Mouse (Mus musculus): ENCODE results near the gene Trim45. TPM values are rescaled to one million over a fixed set of nuclear protein-coding genes. Genes with fewer than 3 reads are reported as not detected.
A peak's percentile ranks its signal among the peaks of the same experiment; 100 is the strongest.

Gene Trim45
- polyA plus RNA-seq, 1 experiment, result 1.4 TPM

- Histone ChIP-seq H3K27me3 (ENCODE audit: control insufficient read depth, insufficient read depth, low read length) (no peaks in the 10 kb centered on the region), H3K4me3 (ENCODE audit: extremely low read depth, insufficient read depth, insufficient read length) (no peak overlapping the region), H3K4me1 (ENCODE audit: control insufficient read depth, insufficient read depth, insufficient read length) (no peaks in the 10 kb centered on the region), H3K27ac (ENCODE audit: insufficient read depth, low read length) (no peak overlapping the region), H3K36me3 (ENCODE audit: control insufficient read depth, insufficient read depth, low read length) (peaks cover 38% of the 10 kb centered on the region)
- no peak for TF ChIP-seq CTCF (IDR thresholded peaks at IDR 0.05; ENCODE audit: extremely low read depth, insufficient read depth, insufficient read length, insufficient replicate concordance)
- no peak for TF ChIP-seq POLR2A (IDR thresholded peaks at IDR 0.05; ENCODE audit: low read depth, low read length)
- WGBS, result 94% methylated on average over 8 of the region's 8 CpGs
- DNase-seq (ENCODE audit: low read depth in 1 of 2, low spot score in 2 of 2), result no peak
Measured at GRCm38 (mm10) chr3:100947286-100947685, 25.3 kb downstream of the Trim45 start.

GRCm38 (mm10) chr3:100951531-100951930 lies 29.5 kb downstream of the Trim45 start:
- Histone ChIP-seq H3K4me3 (ENCODE audit: extremely low read depth, insufficient read depth, insufficient read length) (no peak overlapping the region), H3K4me1 (ENCODE audit: control insufficient read depth, insufficient read depth, insufficient read length) (no peaks in the 10 kb centered on the region), H3K27ac (ENCODE audit: insufficient read depth, low read length) (no peak overlapping the region), H3K27me3 (ENCODE audit: control insufficient read depth, insufficient read depth, low read length) (no peaks in the 10 kb centered on the region), H3K36me3 (ENCODE audit: control insufficient read depth, insufficient read depth, low read length) (peaks cover 40% of the 10 kb centered on the region)
- DNase-seq (ENCODE audit: low read depth in 1 of 2, low spot score in 2 of 2), result no peak
- 96% methylated on average over 4 of the region's 4 CpGs for WGBS
- TF ChIP-seq POLR2A (IDR thresholded peaks at IDR 0.05; ENCODE audit: low read depth, low read length) (no peak), CTCF (IDR thresholded peaks at IDR 0.05; ENCODE audit: extremely low read depth, insufficient read depth, insufficient read length, insufficient replicate concordance) (no peak)

GRCm38 (mm10) chr3:100954616-100955015 lies 32.6 kb downstream of the Trim45 start:
- H3K27ac ChIP-seq (ENCODE audit: insufficient read depth, low read length), result no peak overlapping the region
- no peaks in the 10 kb centered on the region for H3K27me3 ChIP-seq (ENCODE audit: control insufficient read depth, insufficient read depth, low read length)
- no peak for TF ChIP-seq CTCF (IDR thresholded peaks at IDR 0.05; ENCODE audit: extremely low read depth, insufficient read depth, insufficient read length, insufficient replicate concordance)
- no peak for TF ChIP-seq POLR2A (IDR thresholded peaks at IDR 0.05; ENCODE audit: low read depth, low read length)
- no peaks in the 10 kb centered on the region for H3K4me1 ChIP-seq (ENCODE audit: control insufficient read depth, insufficient read depth, insufficient read length)
- H3K4me3 ChIP-seq (ENCODE audit: extremely low read depth, insufficient read depth, insufficient read length), result no peak overlapping the region
- DNase-seq (ENCODE audit: low read depth in 1 of 2, low spot score in 2 of 2), result no peak
- H3K36me3 ChIP-seq (ENCODE audit: control insufficient read depth, insufficient read depth, low read length), result peaks cover 30% of the 10 kb centered on the region

- TF ChIP-seq CTCF (IDR thresholded peaks at IDR 0.05; ENCODE audit: extremely low read depth, insufficient read depth, insufficient read length, insufficient replicate concordance) (no peak), POLR2A (IDR thresholded peaks at IDR 0.05; ENCODE audit: low read depth, low read length) (no peak)
- Histone ChIP-seq H3K4me1 (ENCODE audit: control insufficient read depth, insufficient read depth, insufficient read length) (no peaks in the 10 kb centered on the region), H3K36me3 (ENCODE audit: control insufficient read depth, insufficient read depth, low read length) (peaks cover 33% of the 10 kb centered on the region), H3K27me3 (ENCODE audit: control insufficient read depth, insufficient read depth, low read length) (no peaks in the 10 kb centered on the region), H3K27ac (ENCODE audit: insufficient read depth, low read length) (no peak overlapping the region), H3K4me3 (ENCODE audit: extremely low read depth, insufficient read depth, insufficient read length) (no peak overlapping the region)
- no peak for DNase-seq (ENCODE audit: low read depth in 1 of 2, low spot score in 2 of 2)
- 87% methylated on average over 5 of the region's 5 CpGs for WGBS
Measured at GRCm38 (mm10) chr3:100961007-100961406, 39.0 kb downstream of the Trim45 start.

- 91% methylated on average over 7 of the region's 7 CpGs for WGBS
- Histone ChIP-seq H3K4me3 (ENCODE audit: extremely low read depth, insufficient read depth, insufficient read length) (no peak overlapping the region), H3K27ac (ENCODE audit: insufficient read depth, low read length) (no peak overlapping the region), H3K36me3 (ENCODE audit: control insufficient read depth, insufficient read depth, low read length) (peaks cover 30% of the 10 kb centered on the region), H3K27me3 (ENCODE audit: control insufficient read depth, insufficient read depth, low read length) (no peaks in the 10 kb centered on the region), H3K4me1 (ENCODE audit: control insufficient read depth, insufficient read depth, insufficient read length) (no peaks in the 10 kb centered on the region)
- TF ChIP-seq POLR2A (IDR thresholded peaks at IDR 0.05; ENCODE audit: low read depth, low read length) (no peak), CTCF (IDR thresholded peaks at IDR 0.05; ENCODE audit: extremely low read depth, insufficient read depth, insufficient read length, insufficient replicate concordance) (no peak)
- no peak for DNase-seq (ENCODE audit: low read depth in 1 of 2, low spot score in 2 of 2)
Measured at GRCm38 (mm10) chr3:100961501-100961900, 39.5 kb downstream of the Trim45 start.

- DNase-seq (ENCODE audit: low read depth in 1 of 2, low spot score in 2 of 2), result no peak
- 89% methylated on average over 14 of the region's 14 CpGs for WGBS
- Histone ChIP-seq H3K27me3 (ENCODE audit: control insufficient read depth, insufficient read depth, low read length) (no peaks in the 10 kb centered on the region), H3K4me1 (ENCODE audit: control insufficient read depth, insufficient read depth, insufficient read length) (no peaks in the 10 kb centered on the region), H3K4me3 (ENCODE audit: extremely low read depth, insufficient read depth, insufficient read length) (no peak overlapping the region), H3K27ac (ENCODE audit: insufficient read depth, low read length) (no peak overlapping the region), H3K36me3 (ENCODE audit: control insufficient read depth, insufficient read depth, low read length) (peaks cover 26% of the 10 kb centered on the region)
- TF ChIP-seq CTCF (IDR thresholded peaks at IDR 0.05; ENCODE audit: extremely low read depth, insufficient read depth, insufficient read length, insufficient replicate concordance) (no peak), POLR2A (IDR thresholded peaks at IDR 0.05; ENCODE audit: low read depth, low read length) (no peak)
Measured at GRCm38 (mm10) chr3:100963849-100964542, 42.0 kb downstream of the Trim45 start.

- TF ChIP-seq POLR2A (IDR thresholded peaks at IDR 0.05; ENCODE audit: low read depth, low read length) (no peak), CTCF (IDR thresholded peaks at IDR 0.05; ENCODE audit: extremely low read depth, insufficient read depth, insufficient read length, insufficient replicate concordance) (no peak)
- Histone ChIP-seq H3K27ac (ENCODE audit: insufficient read depth, low read length) (no peak within 1 kb of the TSS), H3K27me3 (ENCODE audit: control insufficient read depth, insufficient read depth, low read length) (no peaks in the 10 kb centered on the region), H3K4me3 (ENCODE audit: extremely low read depth, insufficient read depth, insufficient read length) (peak within 1 kb of the TSS; percentile 88), H3K36me3 (ENCODE audit: control insufficient read depth, insufficient read depth, low read length) (0 out of 2 replicates have a peak, but pooled peaks cover 2% of the 10 kb centered on the region), H3K4me1 (ENCODE audit: control insufficient read depth, insufficient read depth, insufficient read length) (no peaks in the 10 kb centered on the region)
- peak; percentile 72 to 87 for DNase-seq (ENCODE audit: low read depth in 1 of 2, low spot score in 2 of 2)
- WGBS, result under 1% methylated on average over 40 of the region's 40 CpGs
Measured at GRCm38 (mm10) chr3:100969176-100969917, 47.3 kb downstream of the Trim45 start, which contains the start of gene Ttf2. Gene Ttf2, minus strand, starts transcription at chr3:100969663.
